Mouse (Mus musculus) brown adipose tissue, adult 24 weeks (tissue): Measurements from ENCODE around the gene Mylk. TPM values are rescaled to one million over a fixed set of nuclear protein-coding genes. Genes with fewer than 3 reads are reported as not detected.

Source experiments
- H3K27ac ChIP-seq: fragments of 200-500 bp; replicated peaks from 2 replicates; pipeline ENCODE4 v1.5.1; 2012; ENCODE audit warnings: low read depth, mild to moderate bottlenecking, low read length
- H3K4me1 ChIP-seq: fragments of 200-500 bp; 2 replicates; pipeline ENCODE4 v1.6.1; 2012; ENCODE audit warnings: low read length, mixed read lengths; ENCODE audit not compliant: control insufficient read depth, insufficient read depth, insufficient read length
- H3K4me3 ChIP-seq: fragments of 200-500 bp; 2 replicates; pipeline ENCODE4 v1.5.1; 2012; ENCODE audit warnings: low read depth, mild to moderate bottlenecking, low read length, moderate library complexity; ENCODE audit not compliant: insufficient read depth
- polyA plus RNA-seq: library from polyadenylated mRNA; stranded (reverse); fragments of >200 nt; gene quantifications from 2 replicates; pipeline ENCODE4 v1.2.4, GENCODE M21; 2012; ENCODE audit not compliant: missing spikeins, insufficient read depth, insufficient read length

Gene Mylk
- polyA plus RNA-seq, 1 experiment, result 26.4 TPM

- Histone ChIP-seq H3K4me1 (no peaks in the 10 kb centered on the region), H3K4me3 (no peak overlapping the region), H3K27ac (no peak overlapping the region)
Measured at GRCm38 (mm10) chr16:35025347-35025746, 280.3 kb downstream of the Mylk start.

GRCm38 (mm10) chr16:35033241-35033640, 288.2 kb downstream of the Mylk start:
- H3K4me1 ChIP-seq, result no peaks in the 10 kb centered on the region
- no peak overlapping the region for H3K4me3 ChIP-seq
- H3K27ac ChIP-seq, result no peak overlapping the region

DNA sequence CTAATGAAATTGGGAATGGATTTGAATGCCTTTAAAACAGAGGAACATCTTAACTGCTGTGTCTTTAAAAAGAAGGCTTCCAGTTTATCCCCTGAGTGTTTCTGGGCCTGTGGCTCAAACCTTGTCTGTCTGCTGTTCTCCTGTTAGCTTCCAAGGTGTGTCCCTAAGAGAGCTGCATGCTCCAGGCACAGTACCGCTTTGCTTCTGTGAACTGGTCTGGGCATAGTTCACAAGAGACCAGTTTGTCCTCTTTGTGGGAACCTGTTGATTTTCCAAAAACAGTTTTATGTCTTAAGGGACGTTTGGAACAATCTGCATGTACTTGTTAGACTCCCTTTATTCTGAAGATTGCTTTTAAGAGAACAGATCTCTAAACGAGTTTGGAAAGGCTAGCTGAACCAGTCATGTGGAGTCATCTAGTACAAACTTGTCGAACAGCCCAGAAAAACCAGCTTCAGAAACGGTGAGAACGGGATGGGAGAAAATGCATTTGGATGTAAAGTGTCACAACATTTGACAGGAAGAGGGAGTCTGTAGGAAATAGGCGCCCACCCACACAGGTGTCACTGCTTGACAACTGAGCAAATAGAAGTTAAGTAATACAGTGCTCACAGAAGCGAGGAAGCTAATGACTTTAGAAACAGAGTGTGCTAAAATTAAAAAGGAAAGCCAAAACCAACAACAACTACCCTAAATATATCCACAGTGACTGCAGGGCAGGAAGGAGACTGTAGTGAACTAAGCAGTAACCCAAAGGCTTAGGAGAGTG, 289.0 kb downstream of the Mylk start:
- Histone ChIP-seq H3K27ac (no peak overlapping the region), H3K4me3 (no peak overlapping the region), H3K4me1 (no peaks in the 10 kb centered on the region)

GRCm38 (mm10) chr16:35034971-35035370, 290.0 kb downstream of the Mylk start:
- Histone ChIP-seq H3K4me3 (no peak overlapping the region), H3K4me1 (no peaks in the 10 kb centered on the region), H3K27ac (no peak overlapping the region)

DNA sequence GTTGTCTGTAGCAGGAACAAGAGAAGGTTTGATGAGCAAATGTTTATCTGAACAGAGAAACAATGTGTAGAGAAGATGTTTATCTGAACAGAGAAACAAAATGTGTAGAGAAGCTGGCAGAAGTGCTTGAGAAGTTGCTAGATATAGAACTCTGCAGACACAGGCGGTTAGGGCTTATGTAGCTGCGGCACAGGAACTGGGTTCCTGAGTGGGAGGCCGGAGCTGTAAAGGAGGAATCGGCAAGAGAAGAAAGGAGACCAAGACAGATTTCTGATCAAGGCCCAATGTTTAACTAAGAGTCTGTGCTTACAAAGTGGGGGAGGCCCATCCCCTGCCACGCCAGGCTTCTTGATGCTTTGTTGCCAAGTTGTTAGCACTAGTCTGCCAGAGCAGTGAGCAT, 291.7 kb downstream of the Mylk start:
- H3K4me3 ChIP-seq, result no peak overlapping the region
- H3K4me1 ChIP-seq, result no peaks in the 10 kb centered on the region
- no peak overlapping the region for H3K27ac ChIP-seq

GRCm38 (mm10) chr16:35038343-35039057, 293.5 kb downstream of the Mylk start:
- no peak overlapping the region for H3K27ac ChIP-seq
- no peak overlapping the region for H3K4me3 ChIP-seq
- no peaks in the 10 kb centered on the region for H3K4me1 ChIP-seq

DNA sequence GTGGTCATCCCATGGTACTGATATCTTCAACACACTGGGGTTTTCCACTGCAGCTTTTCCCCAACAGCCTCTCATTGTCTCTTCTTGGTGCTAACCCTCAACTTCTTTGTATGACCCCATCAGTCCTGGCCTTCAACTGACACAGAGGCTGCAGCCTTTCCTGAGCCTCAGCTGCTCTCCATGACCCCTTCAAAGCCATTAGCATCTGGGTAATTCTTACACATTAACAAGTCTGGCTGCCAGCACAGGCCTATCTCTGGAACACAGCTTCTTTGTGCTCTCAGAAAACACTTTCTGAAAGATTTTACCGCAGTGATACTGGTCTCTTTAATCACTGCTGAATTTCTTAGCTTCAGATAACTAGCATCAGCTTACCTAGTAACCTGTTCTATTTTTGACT, 295.1 kb downstream of the Mylk start:
- Histone ChIP-seq H3K4me1 (no peaks in the 10 kb centered on the region), H3K27ac (no peak overlapping the region), H3K4me3 (no peak overlapping the region)

DNA sequence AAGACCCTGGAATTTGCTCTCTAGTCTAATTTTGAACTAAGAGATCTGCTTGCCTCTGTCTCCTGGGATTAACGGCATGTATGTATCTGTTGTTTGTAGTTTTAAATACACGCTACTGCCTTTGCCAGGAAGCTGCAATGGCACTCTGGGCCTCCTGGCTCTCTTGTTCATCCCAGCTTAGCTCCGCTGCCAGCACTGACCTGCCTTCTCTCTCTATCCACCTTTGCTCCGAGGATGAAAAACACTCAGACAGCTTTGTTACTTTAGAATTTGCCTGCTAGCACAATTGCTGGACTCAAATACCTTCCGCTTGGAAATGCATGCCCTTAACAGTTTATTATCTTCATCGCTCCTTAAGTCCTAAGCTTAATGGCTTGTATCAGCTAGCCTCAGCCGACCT, 296.0 kb downstream of the Mylk start:
- H3K4me3 ChIP-seq, result no peak overlapping the region
- H3K27ac ChIP-seq, result no peak overlapping the region
- H3K4me1 ChIP-seq, result no peaks in the 10 kb centered on the region; the same call in 1 of the 2 replicates

DNA sequence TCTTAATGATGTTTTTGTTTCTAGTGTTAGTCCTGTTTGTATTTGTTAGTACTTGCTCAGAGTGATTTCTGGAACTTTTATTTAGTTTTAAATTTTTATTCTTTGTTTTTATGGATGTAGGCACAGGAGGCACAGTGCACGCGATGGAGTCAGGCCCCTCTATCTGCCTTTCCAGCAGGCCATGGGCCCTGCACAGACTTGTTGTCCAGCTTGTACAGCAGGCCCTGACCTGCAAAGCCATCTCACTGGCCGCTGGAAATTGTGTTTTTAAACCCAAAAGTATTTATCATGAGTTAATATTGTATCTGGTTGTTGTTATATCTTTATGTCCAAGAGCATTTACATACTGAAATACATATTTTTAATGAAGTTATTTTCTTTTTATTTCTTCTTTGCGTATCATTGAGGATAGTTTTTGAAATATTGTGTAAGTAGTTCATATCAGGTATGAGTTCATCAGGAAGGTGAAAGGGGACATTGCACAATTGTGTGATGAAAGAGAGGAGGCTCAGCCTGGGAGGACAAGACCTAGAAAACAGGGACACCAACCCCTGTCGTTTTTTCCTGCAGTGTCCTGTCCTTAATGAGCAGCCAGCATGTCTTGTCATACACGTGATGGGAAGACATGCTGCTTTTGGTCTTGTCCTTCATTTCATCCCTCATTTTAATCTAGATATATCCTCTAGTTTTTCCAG, 301.2 kb downstream of the Mylk start:
- no peak overlapping the region for H3K27ac ChIP-seq
- no peaks in the 10 kb centered on the region; the same call in 1 of the 2 replicates for H3K4me1 ChIP-seq
- H3K4me3 ChIP-seq, result no peak overlapping the region

GRCm38 (mm10) chr16:35047272-35047969, 302.4 kb downstream of the Mylk start:
- Histone ChIP-seq H3K4me3 (no peak overlapping the region), H3K4me1 (no peaks in the 10 kb centered on the region; the same call in 1 of the 2 replicates), H3K27ac (no peak overlapping the region)

GRCm38 (mm10) chr16:35051066-35051465, 306.1 kb downstream of the Mylk start:
- Histone ChIP-seq H3K27ac (no peak overlapping the region), H3K4me3 (no peak overlapping the region), H3K4me1 (no peaks in the 10 kb centered on the region; the same call in 1 of the 2 replicates)

Other genes with a start within 250 kb of the Mylk start
- gene Kalrn, start 171.7 kb upstream of the Mylk start, polyA plus RNA-seq, result 1.5 and 2.0 TPM in 2 replicates
- not detected in 2 replicates for gene Ropn1, start 95.3 kb upstream of the Mylk start, polyA plus RNA-seq
- gene Ccdc14, start 54.6 kb upstream of the Mylk start, polyA plus RNA-seq, result 0.36 and 0.46 TPM in 2 replicates